Mouse (Mus musculus) erythroblast, embryonic 14.5 days (primary cell): ENCODE data around the gene Frmd4a. TPM values are rescaled to one million over a fixed set of nuclear protein-coding genes. Genes with fewer than 3 reads are reported as not detected.
"Not testable (repeated sequence)": the region's sequence is repeated elsewhere in the genome, so short reads cannot be mapped to it uniquely, and the experiment has no call there.

ENCODE experiments used
- H3K27me3 ChIP-seq: 2 replicates; pipeline ENCODE4 v1.6.1; 2012; ENCODE audit warnings: inconsistent platforms; ENCODE audit not compliant: control insufficient read depth
- H3K36me3 ChIP-seq: 2 replicates; pipeline ENCODE4 v1.6.1; 2012; ENCODE audit warnings: mild to moderate bottlenecking, inconsistent platforms; ENCODE audit not compliant: control insufficient read depth
- H3K4me1 ChIP-seq: 2 replicates; pipeline ENCODE4 v1.6.1; 2012; ENCODE audit warnings: inconsistent platforms; ENCODE audit not compliant: control insufficient read depth
- H3K4me3 ChIP-seq: replicated peaks from 2 replicates; pipeline ENCODE3; 2012; ENCODE audit warnings: moderate library complexity, mild to moderate bottlenecking, inconsistent platforms
- H3K9me3 ChIP-seq: 2 replicates; pipeline ENCODE4 v1.6.1; 2012; ENCODE audit warnings: low read length, inconsistent platforms, mixed read lengths; ENCODE audit not compliant: control insufficient read depth
- GATA1 ChIP-seq: IDR thresholded peaks from 2 replicates; pipeline ENCODE4 v1.6.1; 2012; ENCODE audit warnings: low read length, inconsistent platforms, mixed read lengths
- TAL1 ChIP-seq: IDR thresholded peaks from 3 replicates; pipeline ENCODE4 v1.6.1; 2012; ENCODE audit warnings: low read length, inconsistent platforms, mixed read lengths
- polyA plus RNA-seq: library from polyadenylated mRNA; stranded (reverse); fragments of >175 nt; gene quantifications from 2 replicates; pipeline ENCODE4 v1.2.3, GENCODE M21; 2012

Gene Frmd4a
- polyA plus RNA-seq, 1 experiment: 5.0 TPM

DNA sequence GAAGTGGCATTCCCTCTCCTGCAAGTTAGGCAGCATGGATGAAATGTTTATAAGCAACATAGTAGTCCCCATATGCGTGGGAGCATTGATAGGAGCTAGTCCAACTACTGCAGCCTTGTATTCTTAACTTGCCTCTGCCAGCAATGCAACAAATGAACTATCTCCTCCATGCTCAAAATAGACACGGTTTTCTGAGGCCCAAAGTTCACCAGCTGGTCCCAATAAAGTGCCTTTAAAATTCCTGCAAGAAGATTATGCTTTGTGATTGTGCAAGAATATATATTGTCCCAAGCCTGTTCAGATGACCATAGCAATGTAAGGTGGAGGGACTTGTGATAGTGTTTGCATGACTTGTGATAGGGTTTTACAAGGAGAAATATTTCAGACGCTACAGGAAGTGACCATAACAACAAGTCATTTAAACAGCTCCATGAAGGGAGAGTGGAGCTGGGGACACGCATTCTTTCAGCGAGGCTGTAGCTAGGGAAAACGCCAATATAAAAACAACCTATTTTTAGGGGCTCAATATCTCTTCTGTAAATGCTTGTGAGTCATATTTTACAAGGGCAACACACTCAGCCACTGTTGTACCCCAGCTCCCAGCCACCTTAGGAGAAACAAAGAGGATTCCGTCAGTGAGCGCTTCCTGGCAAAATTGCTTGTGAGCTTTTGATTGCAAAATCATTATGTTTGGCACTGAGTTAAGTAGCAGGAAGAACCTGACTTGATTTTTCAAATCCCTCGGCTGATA lies 235.2 kb downstream of the Frmd4a start:
- Histone ChIP-seq H3K4me1 (no peaks in the 10 kb centered on the region), H3K9me3 (no peaks in the 10 kb centered on the region), H3K4me3 (no peak overlapping the region), H3K36me3 (no peaks in the 10 kb centered on the region), H3K27me3 (no peaks in the 10 kb centered on the region)
- TF ChIP-seq TAL1 (no peak), GATA1 (no peak)

- Histone ChIP-seq H3K27me3 (no peaks in the 10 kb centered on the region), H3K9me3 (no peaks in the 10 kb centered on the region), H3K36me3 (no peaks in the 10 kb centered on the region), H3K4me1 (no peaks in the 10 kb centered on the region), H3K4me3 (no peak overlapping the region)
- no peak for TF ChIP-seq TAL1
- TF ChIP-seq GATA1: no peak
Measured at GRCm38 (mm10) chr2:4253348-4253747, 235.8 kb downstream of the Frmd4a start.

DNA sequence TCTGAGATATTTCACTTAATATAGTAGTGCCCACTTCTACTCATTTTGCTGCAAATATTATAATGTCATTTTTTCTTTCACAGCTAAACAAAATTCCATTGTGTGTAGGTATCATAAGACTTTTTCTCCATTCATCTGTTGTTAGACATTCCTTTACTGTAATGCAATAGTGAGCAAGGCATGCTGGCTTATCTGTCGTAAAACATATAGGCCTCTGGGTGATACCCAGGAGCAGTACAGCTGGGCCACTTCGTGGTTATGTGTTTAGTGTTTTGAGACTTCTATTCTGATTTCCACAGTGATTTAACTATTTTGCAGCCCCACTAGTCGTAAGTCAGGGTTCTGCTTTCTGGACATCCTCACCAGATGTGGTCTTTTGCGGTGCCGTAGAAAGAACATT lies 236.6 kb downstream of the Frmd4a start:
- TF ChIP-seq TAL1: no peak
- no peak for TF ChIP-seq GATA1
- no peaks in the 10 kb centered on the region for H3K27me3 ChIP-seq
- no peak overlapping the region for H3K4me3 ChIP-seq
- no peaks in the 10 kb centered on the region for H3K4me1 ChIP-seq
- H3K9me3 ChIP-seq: no peaks in the 10 kb centered on the region
- no peaks in the 10 kb centered on the region for H3K36me3 ChIP-seq

- Histone ChIP-seq H3K4me1 (no peaks in the 10 kb centered on the region), H3K9me3 (no peaks in the 10 kb centered on the region), H3K4me3 (no peak overlapping the region), H3K36me3 (no peaks in the 10 kb centered on the region), H3K27me3 (no peaks in the 10 kb centered on the region)
- no peak for TF ChIP-seq GATA1
- TF ChIP-seq TAL1: no peak
Measured at GRCm38 (mm10) chr2:4256242-4256641, 238.7 kb downstream of the Frmd4a start.

GRCm38 (mm10) chr2:4257604-4258003 lies 240.1 kb downstream of the Frmd4a start:
- no peaks in the 10 kb centered on the region for H3K27me3 ChIP-seq
- H3K4me3 ChIP-seq: no peak overlapping the region
- H3K4me1 ChIP-seq: no peaks in the 10 kb centered on the region
- H3K9me3 ChIP-seq: no peaks in the 10 kb centered on the region
- no peaks in the 10 kb centered on the region for H3K36me3 ChIP-seq
- TF ChIP-seq GATA1: no peak
- TF ChIP-seq TAL1: no peak

DNA sequence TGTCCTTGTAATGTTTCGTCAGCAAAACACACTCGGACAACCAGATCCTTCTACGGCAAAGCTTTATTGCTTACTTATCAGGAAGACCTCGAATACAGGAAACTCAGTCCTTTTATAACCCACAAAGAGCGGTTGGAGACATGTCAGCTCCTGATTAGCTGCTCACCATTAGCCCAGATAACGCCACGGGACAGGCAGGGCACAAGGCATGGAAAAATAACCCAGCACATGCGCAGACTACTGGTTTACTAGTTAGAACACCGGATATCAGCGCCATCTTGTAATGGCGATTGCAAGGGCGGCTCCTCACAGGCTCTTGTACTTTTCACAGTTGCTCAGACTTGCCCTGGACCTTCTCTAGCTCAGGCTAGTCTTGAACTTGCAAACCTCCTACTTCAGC lies 241.3 kb downstream of the Frmd4a start:
- H3K9me3 ChIP-seq, H3K27me3 ChIP-seq, H3K4me1 ChIP-seq, H3K36me3 ChIP-seq, H3K4me3 ChIP-seq: not testable (repeated sequence)

DNA sequence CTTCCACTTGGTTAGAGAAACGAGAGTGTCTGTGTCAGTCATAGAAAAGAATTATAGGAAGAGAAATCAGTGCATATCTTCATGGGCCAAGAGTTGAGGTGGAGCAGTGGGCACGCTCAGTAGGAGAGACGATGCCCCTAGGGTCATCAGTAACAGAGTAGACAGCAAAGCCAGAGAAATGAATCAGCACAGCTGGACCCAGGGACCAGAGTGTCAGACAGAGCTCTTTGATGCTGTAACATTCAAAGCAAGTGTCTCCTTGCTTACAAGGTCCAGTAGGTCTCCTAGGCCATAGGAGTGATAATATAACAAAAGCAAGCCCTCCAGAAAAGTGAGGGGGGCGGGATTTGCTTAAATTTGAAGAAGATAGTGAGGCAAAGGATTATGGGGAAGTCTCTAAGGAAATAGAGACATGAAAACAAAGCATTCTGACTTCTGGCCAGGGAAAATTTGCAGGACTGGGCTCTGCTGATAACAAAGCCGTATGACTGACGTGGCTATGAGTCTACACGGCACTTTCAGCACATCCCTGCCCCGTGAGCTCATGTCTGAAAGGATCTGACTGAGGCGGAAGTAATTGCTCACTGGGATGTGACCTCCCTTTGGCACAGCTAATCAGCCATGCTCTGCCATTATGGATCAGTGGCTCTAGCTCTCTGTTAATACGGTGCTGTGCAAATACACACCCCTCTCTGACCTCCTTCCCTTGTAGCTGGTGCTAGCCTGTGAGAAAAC lies 243.0 kb downstream of the Frmd4a start:
- H3K4me3 ChIP-seq: no peak overlapping the region
- TF ChIP-seq GATA1 (no peak), TAL1 (no peak)
- no peaks in the 10 kb centered on the region for H3K36me3 ChIP-seq
- H3K27me3 ChIP-seq: no peaks in the 10 kb centered on the region
- no peaks in the 10 kb centered on the region for H3K4me1 ChIP-seq
- H3K9me3 ChIP-seq: no peaks in the 10 kb centered on the region

- Histone ChIP-seq H3K36me3 (no peaks in the 10 kb centered on the region), H3K27me3 (no peaks in the 10 kb centered on the region), H3K4me1 (no peaks in the 10 kb centered on the region), H3K4me3 (no peak overlapping the region), H3K9me3 (no peaks in the 10 kb centered on the region)
- no peak for TF ChIP-seq TAL1
- no peak for TF ChIP-seq GATA1
Measured at GRCm38 (mm10) chr2:4262667-4263066, 245.2 kb downstream of the Frmd4a start.

DNA sequence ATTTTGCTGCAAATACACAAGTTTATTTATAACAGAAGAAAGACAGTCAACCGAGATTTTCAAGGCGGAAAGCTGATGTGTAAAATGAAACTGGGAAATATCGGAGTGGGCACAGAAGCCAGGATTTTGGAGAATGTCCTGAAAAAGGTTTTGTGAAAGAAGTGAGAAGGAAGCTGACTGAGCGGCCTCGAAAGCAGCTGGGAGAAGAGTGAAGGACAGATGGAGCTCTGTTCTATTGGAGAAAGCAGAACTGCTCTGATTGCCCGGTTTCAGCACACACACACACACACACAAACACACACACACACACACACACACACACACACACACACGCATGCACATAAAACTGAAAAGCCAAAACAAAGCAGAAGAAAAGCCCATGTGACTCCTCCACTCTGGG lies 249.9 kb downstream of the Frmd4a start:
- Histone ChIP-seq H3K4me1 (no peaks in the 10 kb centered on the region), H3K36me3 (no peaks in the 10 kb centered on the region), H3K4me3 (no peak overlapping the region), H3K27me3 (no peaks in the 10 kb centered on the region), H3K9me3 (no peaks in the 10 kb centered on the region)
- TF ChIP-seq TAL1 (no peak), GATA1 (no peak)
